Comparison of ENCODE assay signal across 9 mouse cellular contexts in genomic region chr8:92856273-92856986, GRCm38 (mm10). TPM values are rescaled to one million over a fixed set of nuclear protein-coding genes. Genes with fewer than 3 reads are reported as not detected.
A peak's percentile ranks its signal among the peaks of the same experiment; 100 is the strongest.
DNase-seq lines count a peak whose midpoint lies in the region; ATAC-seq and TF ChIP-seq lines count a peak whose summit lies in the region.
"Had no signal": no experiment of that assay in that cellular context is flagged by ENCODE, and none has a peak within 500 bp of the region (broad histone marks: within the 10 kb centered on the region; RNA-seq: fewer than 3 reads in every experiment).

No protein-coding gene starts in this region.

- no peaks in the 10 kb centered on the region for H3K36me3 ChIP-seq in forebrain, postnatal 0 days (ENCODE audit: insufficient read depth)
- no peaks in the 10 kb centered on the region for H3K36me3 ChIP-seq in forebrain, embryonic 16.5 days (ENCODE audit: control insufficient read depth, insufficient read depth)
- H3K36me3 ChIP-seq in lung, embryonic 16.5 days (ENCODE audit: control insufficient read depth, insufficient read depth, low read length), result 0 out of 2 replicates have a peak, but pooled peaks cover 4% of the 10 kb centered on the region
- H3K36me3 ChIP-seq in intestine, postnatal 0 days (ENCODE audit: control insufficient read depth, insufficient read depth), result no peaks in the 10 kb centered on the region
- no peaks in the 10 kb centered on the region for H3K36me3 ChIP-seq in neural tube, embryonic 14.5 days (ENCODE audit: control insufficient read depth, insufficient read depth, low read length)

- H3K27ac ChIP-seq in forebrain, postnatal 0 days (ENCODE audit: low read depth, low read length), result no peak overlapping the region
- H3K27ac ChIP-seq in forebrain, embryonic 16.5 days (ENCODE audit: low read length), result no peak overlapping the region
- no peak overlapping the region for H3K27ac ChIP-seq in lung, embryonic 16.5 days (ENCODE audit: low read length)
- H3K27ac ChIP-seq in intestine, postnatal 0 days (ENCODE audit: low read depth, low read length), result no peak overlapping the region
- no peak overlapping the region for H3K27ac ChIP-seq in neural tube, embryonic 14.5 days (ENCODE audit: low read depth, low read length)

- no peak for TF ChIP-seq CTCF in forebrain, postnatal 0 days (IDR thresholded peaks at IDR 0.05; ENCODE audit: low read depth)
- no peak for TF ChIP-seq CTCF in lung, adult 2 months (IDR thresholded peaks at IDR 0.05; ENCODE audit: insufficient read depth, low read length)
- TF ChIP-seq CTCF in intestine, postnatal 0 days (IDR thresholded peaks at IDR 0.05; ENCODE audit: low read depth), result no peak

- no peaks in the 10 kb centered on the region for H3K27me3 ChIP-seq in forebrain, postnatal 0 days (ENCODE audit: insufficient read depth, low read length)
- peaks cover 2% of the 10 kb centered on the region; the same call in 1 of the 2 replicates for H3K27me3 ChIP-seq in forebrain, embryonic 16.5 days (replicated peaks; ENCODE audit: control insufficient read depth, insufficient read depth, low read length)
- H3K27me3 ChIP-seq in lung, embryonic 16.5 days (ENCODE audit: control insufficient read depth, insufficient read depth, low read depth, low read length), result peaks cover 2% of the 10 kb centered on the region; the same call in 1 of the 2 replicates
- peaks cover 10% of the 10 kb centered on the region; the same call in 1 of the 2 replicates for H3K27me3 ChIP-seq in intestine, postnatal 0 days (replicated peaks; ENCODE audit: control insufficient read depth, insufficient read depth, low read length)
- H3K27me3 ChIP-seq in neural tube, embryonic 14.5 days (ENCODE audit: control insufficient read depth, insufficient read depth, low read length), result no peaks in the 10 kb centered on the region

- no peak overlapping the region; the same call in 1 of the 2 replicates for H3K4me3 ChIP-seq in forebrain, postnatal 0 days (ENCODE audit: low read depth, low read length)
- H3K4me3 ChIP-seq in forebrain, embryonic 16.5 days (replicated peaks; ENCODE audit: low read length), result no peak overlapping the region
- H3K4me3 ChIP-seq in lung, embryonic 16.5 days (ENCODE audit: low read length), result peak overlapping the region; percentile 63
- no peak overlapping the region for H3K4me3 ChIP-seq in lung, adult 2 months (replicated peaks; ENCODE audit: extremely low read depth, low read depth, low read length)
- H3K4me3 ChIP-seq in intestine, postnatal 0 days (ENCODE audit: low read depth, low read length), result peak overlapping the region; percentile 59; the same call in 1 of the 2 replicates
- peak overlapping the region; percentile 56 for H3K4me3 ChIP-seq in neural tube, embryonic 14.5 days (ENCODE audit: low read depth, low read length)

- no peak for TF ChIP-seq POLR2A in lung, adult 2 months (IDR thresholded peaks at IDR 0.05; ENCODE audit: borderline replicate concordance, extremely low read depth, low read depth, low read length)

- peak overlapping the region; percentile 66; the same call in 1 of the 2 replicates for H3K9ac ChIP-seq in forebrain, postnatal 0 days
- no peak overlapping the region for H3K9ac ChIP-seq in forebrain, embryonic 16.5 days (replicated peaks; ENCODE audit: low read depth, low read length)
- H3K9ac ChIP-seq in lung, embryonic 16.5 days (ENCODE audit: low read length), result peak overlapping the region; percentile 72; the same call in 1 of the 2 replicates
- H3K9ac ChIP-seq in intestine, postnatal 0 days (ENCODE audit: low read depth, low read length), result no peak overlapping the region
- H3K9ac ChIP-seq in neural tube, embryonic 14.5 days (replicated peaks; ENCODE audit: low read depth, low read length), result no peak overlapping the region

- DNase-seq in forebrain, postnatal 0 days, result no peak
- no peak for DNase-seq in lung, adult 2 months
- no peak for DNase-seq in frontal cortex, postnatal 14 days (ENCODE audit: low spot score in 2 of 2)
- DNase-seq in natural killer cell, adult 2 months (ENCODE audit: low spot score in 2 of 2), result no peak

- no peaks in the 10 kb centered on the region for H3K9me3 ChIP-seq in forebrain, postnatal 0 days (ENCODE audit: low read length)
- H3K9me3 ChIP-seq in forebrain, embryonic 16.5 days (ENCODE audit: control insufficient read depth, low read length), result no peaks in the 10 kb centered on the region
- H3K9me3 ChIP-seq in lung, embryonic 16.5 days (ENCODE audit: control insufficient read depth, low read length), result no peaks in the 10 kb centered on the region
- H3K9me3 ChIP-seq in intestine, postnatal 0 days (ENCODE audit: control insufficient read depth), result no peaks in the 10 kb centered on the region
- no peaks in the 10 kb centered on the region for H3K9me3 ChIP-seq in neural tube, embryonic 14.5 days (ENCODE audit: control insufficient read depth, low read length)

- peaks cover 3% of the 10 kb centered on the region; the same call in 1 of the 2 replicates for H3K4me1 ChIP-seq in forebrain, postnatal 0 days (ENCODE audit: insufficient read depth)
- 0 out of 2 replicates have a peak, but pooled peaks cover 4% of the 10 kb centered on the region for H3K4me1 ChIP-seq in forebrain, embryonic 16.5 days (replicated peaks; ENCODE audit: control insufficient read depth, insufficient read depth, low read length)
- H3K4me1 ChIP-seq in lung, embryonic 16.5 days (replicated peaks; ENCODE audit: control insufficient read depth, insufficient read depth, low read length), result peaks cover 24% of the 10 kb centered on the region
- no peaks in the 10 kb centered on the region; the same call in 1 of the 2 replicates for H3K4me1 ChIP-seq in lung, adult 2 months (ENCODE audit: control insufficient read depth, insufficient read depth, low read length)
- H3K4me1 ChIP-seq in intestine, postnatal 0 days (replicated peaks; ENCODE audit: control insufficient read depth, insufficient read depth, low read length), result no peaks in the 10 kb centered on the region
- H3K4me1 ChIP-seq in neural tube, embryonic 14.5 days (ENCODE audit: control insufficient read depth, insufficient read depth, low read length), result no peaks in the 10 kb centered on the region

- peak overlapping the region; percentile 73 for H3K4me2 ChIP-seq in forebrain, postnatal 0 days (ENCODE audit: low read depth)
- H3K4me2 ChIP-seq in forebrain, embryonic 16.5 days (ENCODE audit: low read length), result no peak overlapping the region
- peak overlapping the region; percentile 76 for H3K4me2 ChIP-seq in lung, embryonic 16.5 days (ENCODE audit: low read depth, low read length)
- H3K4me2 ChIP-seq in intestine, postnatal 0 days (replicated peaks; ENCODE audit: low read depth), result peak overlapping the region; percentile 98; the same call in 1 of the 2 replicates
- H3K4me2 ChIP-seq in neural tube, embryonic 14.5 days (ENCODE audit: low read depth, low read length), result peak overlapping the region; percentile 60

- 93% methylated on average over 7 of the region's 7 CpGs for WGBS in forebrain, postnatal 0 days
- 94% methylated on average over 7 of the region's 7 CpGs for WGBS in forebrain, embryonic 16.5 days
- 46% methylated on average over 7 of the region's 7 CpGs for WGBS in lung, embryonic 16.5 days
- 63% methylated on average over 7 of the region's 7 CpGs for WGBS in lung, adult 2 months
- WGBS in intestine, postnatal 0 days, result 78% methylated on average over 7 of the region's 7 CpGs
- WGBS in neural tube, embryonic 14.5 days, result 87% methylated on average over 7 of the region's 7 CpGs

- no peak for ATAC-seq in forebrain, postnatal 0 days
- no peak for ATAC-seq in forebrain, embryonic 16.5 days
- ATAC-seq in lung, embryonic 16.5 days (ENCODE audit: low read depth), result no peak
- no peak for ATAC-seq in intestine, postnatal 0 days
- no peak for ATAC-seq in neural tube, embryonic 14.5 days (ENCODE audit: low read depth)
- ATAC-seq: inflammation-experienced regulatory T-cells, adult 6 months had no signal

RNA-seq across cellular contexts. Expression of gene Lpcat2, which starts 1.3 kb away (rescaled TPM):
- 7.2 and 10.3 TPM in 2 replicates for total RNA-seq in forebrain, postnatal 0 days (2014; rRNA removed)
- polyA plus RNA-seq in forebrain, postnatal 0 days (2015; fragmentation: Nextera tagmentation; extraction: Ambion mirVana), result 7.3 and 9.8 TPM in 2 replicates
- 5.5 and 7.3 TPM in 2 replicates for polyA plus RNA-seq in forebrain, embryonic 16.5 days (2015; fragmentation: Nextera tagmentation; extraction: Ambion mirVana)
- polyA plus RNA-seq in lung, embryonic 16.5 days (2015; fragmentation: Nextera tagmentation; extraction: Ambion mirVana), result 6.9 and 7.4 TPM in 2 replicates
- 3.1 and 5.0 TPM in 2 replicates for polyA plus RNA-seq in lung, adult 2 months (2012; rRNA removed)
- polyA plus RNA-seq in intestine, postnatal 0 days (2015; fragmentation: Nextera tagmentation; extraction: Ambion mirVana), result 7.3 TPM in 2 replicates
- polyA plus RNA-seq in neural tube, embryonic 14.5 days (2014; fragmentation: Nextera tagmentation; extraction: Ambion mirVana), result 13.1 and 13.8 TPM in 2 replicates

RNA-seq across cellular contexts. Expression of gene Mmp2, which starts 29.3 kb away (rescaled TPM):
- total RNA-seq in forebrain, postnatal 0 days (2014; rRNA removed), result 11.3 and 19.5 TPM in 2 replicates
- polyA plus RNA-seq in forebrain, postnatal 0 days (2015; fragmentation: Nextera tagmentation; extraction: Ambion mirVana), result 12.0 and 14.2 TPM in 2 replicates
- polyA plus RNA-seq in forebrain, embryonic 16.5 days (2015; fragmentation: Nextera tagmentation; extraction: Ambion mirVana), result 10.3 and 16.8 TPM in 2 replicates
- polyA plus RNA-seq in lung, embryonic 16.5 days (2015; fragmentation: Nextera tagmentation; extraction: Ambion mirVana), result 244 and 249 TPM in 2 replicates
- polyA plus RNA-seq in lung, adult 2 months (2012; rRNA removed), result 114 and 115 TPM in 2 replicates
- 59.0 and 60.0 TPM in 2 replicates for polyA plus RNA-seq in intestine, postnatal 0 days (2015; fragmentation: Nextera tagmentation; extraction: Ambion mirVana)
- 16.9 and 42.8 TPM in 2 replicates for polyA plus RNA-seq in neural tube, embryonic 14.5 days (2014; fragmentation: Nextera tagmentation; extraction: Ambion mirVana)
- polyA plus RNA-seq: inflammation-experienced regulatory T-cells, adult 6 months had no signal

RNA-seq across cellular contexts. Expression of gene Capns2, which starts 44.8 kb away (rescaled TPM):
- 1.2 and 1.8 TPM in 2 replicates for total RNA-seq in forebrain, postnatal 0 days (2014; rRNA removed)
- not detected in 2 replicates for polyA plus RNA-seq in forebrain, postnatal 0 days (2015; fragmentation: Nextera tagmentation; extraction: Ambion mirVana)
- polyA plus RNA-seq in forebrain, embryonic 16.5 days (2015; fragmentation: Nextera tagmentation; extraction: Ambion mirVana), result 0.25 TPM in 1 of 2 replicates, not detected in the other
- polyA plus RNA-seq in lung, embryonic 16.5 days (2015; fragmentation: Nextera tagmentation; extraction: Ambion mirVana), result 0.55 and 0.57 TPM in 2 replicates
- polyA plus RNA-seq in lung, adult 2 months (2012; rRNA removed), result 9.6 TPM in 1 of 2 replicates, not detected in the other
- polyA plus RNA-seq in intestine, postnatal 0 days (2015; fragmentation: Nextera tagmentation; extraction: Ambion mirVana), result 0.16 TPM in 1 of 2 replicates, not detected in the other
- polyA plus RNA-seq in neural tube, embryonic 14.5 days (2014; fragmentation: Nextera tagmentation; extraction: Ambion mirVana), result 0.42 and 0.63 TPM in 2 replicates
- polyA plus RNA-seq: inflammation-experienced regulatory T-cells, adult 6 months had no signal

Comparison
In these comparisons a context has a peak if more than half of its experiments do, and no peak if none do; other contexts are left out.
1. H3K4me3 ChIP-seq: peak in lung, embryonic 16.5 days (single experiment), intestine, postnatal 0 days (single experiment) and neural tube, embryonic 14.5 days (single experiment); none in forebrain, postnatal 0 days (single experiment), forebrain, embryonic 16.5 days (single experiment) and lung, adult 2 months (single experiment).
2. H3K9ac ChIP-seq: peak in forebrain, postnatal 0 days (single experiment) and lung, embryonic 16.5 days (single experiment); none in forebrain, embryonic 16.5 days (single experiment), intestine, postnatal 0 days (single experiment) and neural tube, embryonic 14.5 days (single experiment).